Mouse (Mus musculus) myocyte (in vitro differentiated cells): ENCODE data around the gene Gtpbp3.

Experiments used
- E2F4 ChIP-seq: IDR thresholded peaks from one replicate; pipeline ENCODE4 v1.6.1; 2011; ENCODE audit warnings: mild to moderate bottlenecking, control low read depth, moderate library complexity; ENCODE audit not compliant: insufficient read depth
- MAX ChIP-seq: IDR thresholded peaks from one replicate; pipeline ENCODE4 v1.6.1; 2011; ENCODE audit warnings: low read depth, mild to moderate bottlenecking, control low read depth
- MYOG ChIP-seq, 3 experiments: IDR thresholded peaks; one replicate each; pipeline ENCODE4 v1.6.1; 2011; ENCODE audit warnings: control low read depth in 2 of 3, low read depth in 2 of 3, mild to moderate bottlenecking in 2 of 3; ENCODE audit not compliant: insufficient read length in 2 of 3, control insufficient read depth in 1 of 3, insufficient read depth in 1 of 3
- POLR2A ChIP-seq: IDR thresholded peaks from one replicate; pipeline ENCODE4 v1.6.1; 2011; ENCODE audit warnings: low read depth, mild to moderate bottlenecking, control low read depth, moderate library complexity; ENCODE audit not compliant: insufficient read length
- POLR2AphosphoS2 ChIP-seq: IDR thresholded peaks from one replicate; pipeline ENCODE4 v1.6.1; 2011; ENCODE audit warnings: low read depth, control low read depth; ENCODE audit not compliant: insufficient read length
- TCF12 ChIP-seq: IDR thresholded peaks from one replicate; pipeline ENCODE4 v1.6.1; 2011; ENCODE audit warnings: mild to moderate bottlenecking, control low read depth; ENCODE audit not compliant: poor library complexity, insufficient read depth, severe bottlenecking
- USF1 ChIP-seq: IDR thresholded peaks from one replicate; pipeline ENCODE4 v1.6.1; 2011; ENCODE audit warnings: low read depth, mild to moderate bottlenecking, control low read depth, moderate library complexity

- TF ChIP-seq TCF12 (no peak), POLR2A (peak; percentile 75), MAX (no peak), USF1 (no peak), E2F4 (no peak), POLR2AphosphoS2 (peak; percentile 64), MYOG (IDR thresholded peaks at IDR 0.05; ENCODE audit: control insufficient read depth in 1 of 3, insufficient read depth in 1 of 3, insufficient read length in 2 of 3, low read depth in 2 of 3) (peak in 2 of 3 experiments; percentile 43 to 56)
Measured at GRCm38 (mm10) chr8:71485142-71486135, 2.5 kb upstream of the Gtpbp3 start, which contains the start of gene Ano8.
